8 mouse cellular contexts compared by ENCODE assay signal in genomic region chr3:90265034-90265931, GRCm38 (mm10). TPM values are rescaled to one million over a fixed set of nuclear protein-coding genes. Genes with fewer than 3 reads are reported as not detected.
DNase-seq lines count a peak whose midpoint lies in the region; ATAC-seq and TF ChIP-seq lines count a peak whose summit lies in the region.

Gene Dennd4b, plus strand, starts transcription at chr3:90265185.

- whole genome bisulfite sequencing in forebrain, embryonic 13.5 days, result under 1% methylated on average over 64 of the region's 87 CpGs
- WGBS in heart, postnatal 0 days, result 0% methylated on average over 53 of the region's 87 CpGs
- WGBS in liver, embryonic 15.5 days (ENCODE audit: insufficient replicate concordance), result under 1% methylated on average over 87 of the region's 87 CpGs
- WGBS in neural tube, embryonic 11.5 days, result under 1% methylated on average over 43 of the region's 87 CpGs
- WGBS in stomach, embryonic 16.5 days, result under 1% methylated on average over 68 of the region's 87 CpGs

- H3K9ac ChIP-seq in forebrain, embryonic 13.5 days, result peak within 1 kb of the TSS; percentile 89
- H3K9ac ChIP-seq in heart, postnatal 0 days (replicated peaks; ENCODE audit: low read depth, low read length), result peak within 1 kb of the TSS; percentile 89
- H3K9ac ChIP-seq in liver, embryonic 15.5 days, result peak within 1 kb of the TSS; percentile 83
- H3K9ac ChIP-seq in neural tube, embryonic 11.5 days (ENCODE audit: low read length), result peak within 1 kb of the TSS; percentile 95
- H3K9ac ChIP-seq in stomach, embryonic 16.5 days (ENCODE audit: low read length), result peak within 1 kb of the TSS; percentile 90

- peaks cover 49% of the 10 kb centered on the region for H3K36me3 ChIP-seq in E14TG2a.4 (ENCODE audit: insufficient read depth, low read length)
- peaks cover 43% of the 10 kb centered on the region for H3K36me3 ChIP-seq in forebrain, embryonic 13.5 days (ENCODE audit: poor library complexity, severe bottlenecking)
- peaks cover 47% of the 10 kb centered on the region for H3K36me3 ChIP-seq in heart, postnatal 0 days (replicated peaks; ENCODE audit: control insufficient read depth, insufficient read depth, low read length)
- H3K36me3 ChIP-seq in liver, embryonic 15.5 days (replicated peaks), result peaks cover 36% of the 10 kb centered on the region
- H3K36me3 ChIP-seq in neural tube, embryonic 11.5 days (ENCODE audit: control insufficient read depth, insufficient read depth, low read length), result peaks cover 13% of the 10 kb centered on the region
- H3K36me3 ChIP-seq in stomach, embryonic 16.5 days (ENCODE audit: control insufficient read depth, insufficient read depth, low read length), result 0 out of 2 replicates have a peak, but pooled peaks cover 4% of the 10 kb centered on the region

- 0 out of 2 replicates have a peak, but pooled peaks have one; percentile 68 for TF ChIP-seq EP300 in heart, postnatal 0 days (IDR thresholded peaks at IDR 0.05; ENCODE audit: low read depth)

- H3K4me1 ChIP-seq in E14TG2a.4 (replicated peaks; ENCODE audit: low read depth, low read length), result peaks cover 35% of the 10 kb centered on the region
- H3K4me1 ChIP-seq in forebrain, embryonic 13.5 days, result peaks cover 15% of the 10 kb centered on the region
- peaks cover 10% of the 10 kb centered on the region for H3K4me1 ChIP-seq in heart, postnatal 0 days (ENCODE audit: control insufficient read depth, insufficient read depth)
- peaks cover 44% of the 10 kb centered on the region for H3K4me1 ChIP-seq in liver, embryonic 15.5 days (replicated peaks)
- H3K4me1 ChIP-seq in neural tube, embryonic 11.5 days (ENCODE audit: control insufficient read depth, insufficient read depth, low read length), result peaks cover 7% of the 10 kb centered on the region
- H3K4me1 ChIP-seq in stomach, embryonic 16.5 days (ENCODE audit: control insufficient read depth, insufficient read depth, low read length), result peaks cover 16% of the 10 kb centered on the region

- peak within 1 kb of the TSS; percentile 89 for H3K4me2 ChIP-seq in forebrain, embryonic 13.5 days
- H3K4me2 ChIP-seq in heart, postnatal 0 days (ENCODE audit: low read depth, low read length), result peak within 1 kb of the TSS; percentile 77
- peak within 1 kb of the TSS; percentile 97 for H3K4me2 ChIP-seq in liver, embryonic 15.5 days
- H3K4me2 ChIP-seq in neural tube, embryonic 11.5 days (ENCODE audit: low read depth), result peak within 1 kb of the TSS; percentile 89
- peak within 1 kb of the TSS; percentile 76 for H3K4me2 ChIP-seq in stomach, embryonic 16.5 days (ENCODE audit: low read depth, low read length)

- H3K27me3 ChIP-seq in E14TG2a.4 (ENCODE audit: insufficient read depth, low read length), result no peaks in the 10 kb centered on the region
- no peaks in the 10 kb centered on the region for H3K27me3 ChIP-seq in forebrain, embryonic 13.5 days
- H3K27me3 ChIP-seq in heart, postnatal 0 days (ENCODE audit: control insufficient read depth, insufficient read depth, low read length), result no peaks in the 10 kb centered on the region
- no peaks in the 10 kb centered on the region for H3K27me3 ChIP-seq in liver, embryonic 15.5 days
- no peaks in the 10 kb centered on the region for H3K27me3 ChIP-seq in neural tube, embryonic 11.5 days (ENCODE audit: control insufficient read depth, insufficient read depth, low read length)
- no peaks in the 10 kb centered on the region for H3K27me3 ChIP-seq in stomach, embryonic 16.5 days (ENCODE audit: control insufficient read depth, insufficient read depth, low read length)

- H3K27ac ChIP-seq in forebrain, embryonic 13.5 days, result peak within 1 kb of the TSS; percentile 91
- peak within 1 kb of the TSS; percentile 95 for H3K27ac ChIP-seq in heart, postnatal 0 days (ENCODE audit: low read depth)
- peak within 1 kb of the TSS; percentile 95 for H3K27ac ChIP-seq in liver, embryonic 15.5 days (replicated peaks)
- H3K27ac ChIP-seq in neural tube, embryonic 11.5 days (ENCODE audit: low read depth, low read length), result peak within 1 kb of the TSS; percentile 92
- H3K27ac ChIP-seq in stomach, embryonic 16.5 days (ENCODE audit: low read length), result peak within 1 kb of the TSS; percentile 98

- TF ChIP-seq CTCF in E14TG2a.4 (conservative IDR thresholded peaks at IDR 0.05; ENCODE audit: low read length), result peak; percentile 66; the same call in 1 of the 2 replicates
- peak; percentile 92 for TF ChIP-seq CTCF in heart, postnatal 0 days (IDR thresholded peaks at IDR 0.05; ENCODE audit: low read depth)

- DNase-seq in heart, postnatal 0 days (ENCODE audit: low spot score), result peak; percentile 88
- peak; percentile 91 to 96 for DNase-seq in kidney, postnatal 36 days
- peak; percentile 87 for DNase-seq in neural tube, embryonic 11.5 days (ENCODE audit: low spot score)

- ATAC-seq in cerebellum, adult (ENCODE audit: insufficient number of reproducible peaks, low FRiP score, low TSS enrichment), result peak; percentile 60
- peak; percentile 83 for ATAC-seq in forebrain, embryonic 13.5 days
- ATAC-seq in heart, postnatal 0 days (ENCODE audit: insufficient read depth, low read depth), result peak; percentile 87
- peak; percentile 95 for ATAC-seq in liver, embryonic 15.5 days (ENCODE audit: insufficient read depth)
- ATAC-seq in neural tube, embryonic 11.5 days (ENCODE audit: insufficient read depth, low FRiP score, low TSS enrichment), result peak; percentile 81
- peak; percentile 93 for ATAC-seq in stomach, embryonic 16.5 days (ENCODE audit: insufficient read depth, low FRiP score)

- no peaks in the 10 kb centered on the region for H3K9me3 ChIP-seq in E14TG2a.4 (ENCODE audit: low read length)
- H3K9me3 ChIP-seq in forebrain, embryonic 13.5 days (replicated peaks), result no peaks in the 10 kb centered on the region
- H3K9me3 ChIP-seq in heart, postnatal 0 days (replicated peaks; ENCODE audit: control insufficient read depth, low read length), result no peaks in the 10 kb centered on the region
- H3K9me3 ChIP-seq in liver, embryonic 15.5 days (replicated peaks), result no peaks in the 10 kb centered on the region
- H3K9me3 ChIP-seq in neural tube, embryonic 11.5 days (ENCODE audit: control insufficient read depth, low read length), result no peaks in the 10 kb centered on the region
- H3K9me3 ChIP-seq in stomach, embryonic 16.5 days (replicated peaks; ENCODE audit: control insufficient read depth, low read length), result no peaks in the 10 kb centered on the region

- peak within 1 kb of the TSS; percentile 93 for H3K4me3 ChIP-seq in E14TG2a.4 (replicated peaks; ENCODE audit: low read length)
- H3K4me3 ChIP-seq in forebrain, embryonic 13.5 days, result peak within 1 kb of the TSS; percentile 88
- H3K4me3 ChIP-seq in heart, postnatal 0 days (ENCODE audit: low read depth, low read length), result peak within 1 kb of the TSS; percentile 88
- peak within 1 kb of the TSS; percentile 89 for H3K4me3 ChIP-seq in liver, embryonic 15.5 days (replicated peaks)
- peak within 1 kb of the TSS; percentile 87 for H3K4me3 ChIP-seq in neural tube, embryonic 11.5 days (ENCODE audit: low read depth, low read length)
- peak within 1 kb of the TSS; percentile 80 for H3K4me3 ChIP-seq in stomach, embryonic 16.5 days (replicated peaks; ENCODE audit: low read length)

RNA-seq across cellular contexts. Expression of gene Dennd4b, which starts in this region (rescaled TPM):
- 3.1 and 4.5 TPM in 2 replicates for polyA plus RNA-seq in forebrain, embryonic 13.5 days (2015; fragmentation: Nextera tagmentation; extraction: Ambion mirVana)
- total RNA-seq in heart, postnatal 0 days (2014; rRNA removed; ENCODE audit: low replicate concordance), result 18.4 and 32.6 TPM in 2 replicates
- polyA plus RNA-seq in heart, postnatal 0 days (2015; fragmentation: Nextera tagmentation; extraction: Ambion mirVana), result 3.4 and 4.6 TPM in 2 replicates
- polyA plus RNA-seq in liver, embryonic 15.5 days (2015; fragmentation: Nextera tagmentation; extraction: Ambion mirVana), result 2.3 and 2.6 TPM in 2 replicates
- polyA plus RNA-seq in neural tube, embryonic 11.5 days (2014; fragmentation: Nextera tagmentation; extraction: Ambion mirVana), result 4.7 and 6.2 TPM in 2 replicates
- 3.8 and 4.3 TPM in 2 replicates for polyA plus RNA-seq in stomach, embryonic 16.5 days (2015; fragmentation: Nextera tagmentation; extraction: Ambion mirVana)

Comparison
In these comparisons a context has a peak if more than half of its experiments do, and no peak if none do; other contexts are left out.
1. Peak in every context shown above with its lines: DNase-seq, ATAC-seq, H3K4me3 ChIP-seq and H3K27ac ChIP-seq.